Mouse (Mus musculus): ENCODE results near the gene Nfe2.

DNA sequence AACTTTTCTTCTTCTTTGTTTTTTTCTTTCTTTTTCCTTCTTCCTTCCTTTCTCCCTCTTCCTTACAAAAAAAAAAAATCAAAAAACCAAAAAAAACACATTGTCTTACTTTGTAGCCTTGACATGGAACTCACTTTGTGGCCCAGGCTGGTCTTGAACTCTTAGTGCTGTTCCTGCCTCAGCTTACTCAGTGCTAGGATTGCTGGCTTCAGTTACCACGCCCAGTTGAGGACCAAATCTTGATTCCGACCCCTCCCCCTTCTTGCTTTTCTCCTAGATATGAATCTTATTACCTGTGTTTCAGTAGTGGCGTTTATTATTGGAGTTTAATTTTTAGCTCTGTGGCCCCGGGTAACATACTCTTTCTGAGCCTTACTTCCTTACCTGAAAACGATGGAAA lies 959 bp upstream of the Nfe2 start:
- no peak for TF ChIP-seq CTCF (IDR thresholded peaks at IDR 0.05; ENCODE audit: borderline replicate concordance, insufficient read depth, low read depth, low read length)
- TF ChIP-seq POLR2A (IDR thresholded peaks at IDR 0.05; ENCODE audit: borderline replicate concordance, insufficient read depth, low read length): no peak
